Mouse (Mus musculus) heart, embryonic 14.5 days (tissue): ENCODE data around the gene Xab2. TPM values are rescaled to one million over a fixed set of nuclear protein-coding genes. Genes with fewer than 3 reads are reported as not detected.

Experiments
- ATAC-seq: fragments of 200-750 bp; cut with Nextera tagmentation; 2 replicates; pipeline ENCODE4 v1.8.0; 2017; ENCODE audit warnings: low read depth, moderate TSS enrichment; ENCODE audit not compliant: insufficient number of reproducible peaks, insufficient read depth, low FRiP score
- H3K27ac ChIP-seq, 2 experiments: fragments of 200-500 bp in 1 of 2; fragments of 300-500 bp in 1 of 2; sonication (generic) in 1 of 2; replicated peaks in 1 of 2; 2 replicates each; pipeline ENCODE4 v1.5.1; 2012 to 2014; ENCODE audit warnings: low read depth in 2 of 2, low read length in 2 of 2, control low read depth in 1 of 2, mild to moderate bottlenecking in 1 of 2, mixed read lengths in 1 of 2; ENCODE audit not compliant: control insufficient read depth in 1 of 2, insufficient read depth in 1 of 2
- H3K27me3 ChIP-seq: fragments of 300-500 bp; sonication (generic); 2 replicates; pipeline ENCODE4 v1.6.1; 2014; ENCODE audit warnings: mild to moderate bottlenecking, low read length, control low read depth; ENCODE audit not compliant: control insufficient read depth, insufficient read depth
- H3K36me3 ChIP-seq: fragments of 300-500 bp; sonication (generic); 2 replicates; pipeline ENCODE4 v1.6.1; 2014; ENCODE audit warnings: mild to moderate bottlenecking, control low read depth, low read length, mixed read lengths; ENCODE audit not compliant: control insufficient read depth, insufficient read depth
- H3K4me1 ChIP-seq, 2 experiments: fragments of 200-500 bp in 1 of 2; fragments of 300-500 bp in 1 of 2; sonication (generic) in 1 of 2; 2 replicates each; pipeline ENCODE4 v1.6.1; 2012 to 2014; ENCODE audit warnings: low read length in 2 of 2, control low read depth in 1 of 2, mixed read lengths in 1 of 2; ENCODE audit not compliant: control insufficient read depth in 2 of 2, insufficient read depth in 2 of 2
- H3K4me2 ChIP-seq: fragments of 300-500 bp; sonication (generic); 2 replicates; pipeline ENCODE4 v1.6.1; 2014; ENCODE audit warnings: mild to moderate bottlenecking, low read length
- H3K4me3 ChIP-seq, 2 experiments: fragments of 200-500 bp in 1 of 2; fragments of 300-500 bp in 1 of 2; sonication (generic) in 1 of 2; 2 replicates each; pipeline ENCODE4 v1.5.1; 2012 to 2014; ENCODE audit warnings: low read length in 2 of 2, mild to moderate bottlenecking in 2 of 2, control low read depth in 1 of 2, low read depth in 1 of 2, moderate library complexity in 1 of 2; ENCODE audit not compliant: control insufficient read depth in 1 of 2, insufficient read depth in 1 of 2
- H3K9ac ChIP-seq: fragments of 300-500 bp; sonication (generic); 2 replicates; pipeline ENCODE4 v1.6.1; 2014; ENCODE audit warnings: mild to moderate bottlenecking, low read length
- H3K9me3 ChIP-seq: fragments of 300-500 bp; sonication (generic); 2 replicates; pipeline ENCODE4 v1.6.1; 2016; ENCODE audit warnings: low read length, control low read depth; ENCODE audit not compliant: control insufficient read depth
- WGBS: fragments of 180-500 bp; shearing (Covaris S2); extraction: QIAGEN DNeasy Blood & Tissue Kit; methylation state at CpG from one replicate; pipeline ENCODE4 v1.1.7; 2014; 5-methylcytosine and 5-hydroxymethylcytosine counted together
- polyA plus RNA-seq: library from polyadenylated mRNA; unstranded; fragments of >200 nt; fragmentation: Nextera tagmentation; extraction: Ambion mirVana; gene quantifications from 2 replicates; pipeline ENCODE4 v1.2.1, GENCODE M21; 2014

The Xab2 gene
- polyA plus RNA-seq, 1 experiment from 2014 or later = 30.9 TPM

- Histone ChIP-seq H3K9me3 (no peaks in the 10 kb centered on the region), H3K27ac (0 out of 4 replicates have a peak overlapping the region, but pooled peaks of 1 of the 2 experiments have one; percentile 9), H3K36me3 (peaks cover 65% of the 10 kb centered on the region), H3K4me1 (peaks cover 9 to 14% of the 10 kb centered on the region in 2 experiments), H3K4me3 (no peak overlapping the region), H3K4me2 (no peak overlapping the region), H3K27me3 (no peaks in the 10 kb centered on the region), H3K9ac (no peak overlapping the region)
- 69% methylated on average over 12 of the region's 12 CpGs for WGBS
- no peak for ATAC-seq
These were observed 11.9 kb downstream of the Xab2 start for GRCm38 (mm10) chr8:3609046-3609815.

DNA sequence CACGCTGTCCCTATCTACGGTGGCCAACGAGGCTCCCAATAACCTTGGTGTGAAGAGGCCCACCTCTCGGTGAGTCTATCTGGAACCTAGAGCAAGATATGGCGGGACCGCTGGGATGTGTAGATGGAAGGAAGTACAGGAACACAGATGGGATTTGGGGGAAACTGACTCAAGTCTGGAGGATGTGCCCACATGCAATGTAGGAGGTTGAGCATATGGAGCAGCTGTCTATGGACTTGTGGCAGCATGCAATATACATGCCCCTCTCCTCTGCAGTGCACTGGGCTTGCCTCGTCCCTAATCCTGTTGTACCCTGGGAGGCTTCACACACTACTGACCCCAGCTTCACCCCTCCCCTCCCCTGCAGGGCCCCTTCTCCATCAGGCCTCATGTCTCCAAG, 13.3 kb downstream of the Xab2 start:
- Histone ChIP-seq H3K4me1 (peaks cover 9 to 14% of the 10 kb centered on the region in 2 experiments), H3K4me2 (no peak overlapping the region), H3K27me3 (no peaks in the 10 kb centered on the region), H3K27ac (no peak overlapping the region), H3K4me3 (no peak overlapping the region), H3K9ac (no peak overlapping the region), H3K9me3 (no peaks in the 10 kb centered on the region), H3K36me3 (peaks cover 55% of the 10 kb centered on the region)
- no peak for ATAC-seq
- 87% methylated on average over 7 of the region's 7 CpGs for WGBS

DNA sequence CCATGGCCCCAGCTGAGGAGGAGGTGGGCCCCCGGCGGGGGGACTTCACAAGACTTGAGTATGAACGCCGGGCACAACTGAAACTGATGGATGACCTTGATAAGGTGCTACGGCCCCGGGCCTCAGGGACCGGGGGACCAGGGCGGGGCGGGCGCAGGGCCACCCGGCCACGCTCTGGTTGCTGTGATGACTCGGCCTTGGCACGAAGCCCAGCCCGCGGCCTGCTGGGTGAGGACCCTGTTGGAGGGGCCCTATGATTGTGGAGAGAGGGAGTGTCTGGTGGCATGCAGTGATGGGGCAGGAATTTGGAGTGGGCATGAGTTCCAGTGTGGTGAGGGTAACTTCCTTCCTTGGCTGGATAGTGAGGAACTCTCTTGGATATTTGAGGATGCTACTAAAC, 14.5 kb downstream of the Xab2 start:
- H3K27ac ChIP-seq = peak overlapping the region in 1 of 2 experiments; percentile 22; a peak in 1 of 4 replicates
- H3K4me2 ChIP-seq = peak overlapping the region; percentile 47
- 36% methylated on average over 16 of the region's 16 CpGs for WGBS
- H3K36me3 ChIP-seq = peaks cover 43% of the 10 kb centered on the region
- H3K9ac ChIP-seq = no peak overlapping the region
- no peak overlapping the region for H3K4me3 ChIP-seq
- H3K27me3 ChIP-seq = no peaks in the 10 kb centered on the region
- no peaks in the 10 kb centered on the region for H3K9me3 ChIP-seq
- peaks cover 9 to 14% of the 10 kb centered on the region in 2 experiments for H3K4me1 ChIP-seq
- peak; percentile 42 for ATAC-seq

DNA sequence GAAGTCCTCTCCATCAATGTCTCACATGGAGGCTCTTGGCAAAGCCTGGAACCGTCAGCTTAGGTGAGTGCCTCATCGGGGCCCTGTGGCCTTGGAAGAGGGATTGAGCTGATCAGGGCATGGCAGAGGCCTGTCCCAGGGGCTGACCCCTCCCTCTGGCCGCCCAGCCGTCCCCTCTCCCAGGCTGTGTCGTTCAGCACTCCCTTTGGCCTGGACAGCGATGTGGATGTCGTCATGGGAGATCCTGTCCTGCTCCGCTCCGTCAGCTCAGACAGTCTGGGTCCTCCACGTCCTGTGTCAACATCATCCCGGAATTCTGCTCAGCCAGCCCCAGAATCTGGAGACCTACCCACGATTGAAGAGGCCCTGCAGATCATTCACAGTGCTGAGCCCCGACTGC, 17.7 kb downstream of the Xab2 start:
- Histone ChIP-seq H3K9ac (no peak overlapping the region), H3K27me3 (no peaks in the 10 kb centered on the region), H3K4me3 (no peak overlapping the region), H3K27ac (no peak overlapping the region), H3K4me1 (peaks cover 9 to 11% of the 10 kb centered on the region in 2 experiments; a peak in 3 of 4 replicates), H3K36me3 (peaks cover 11% of the 10 kb centered on the region), H3K9me3 (no peaks in the 10 kb centered on the region), H3K4me2 (no peak overlapping the region)
- ATAC-seq = no peak
- 62% methylated on average over 13 of the region's 13 CpGs for WGBS

- Histone ChIP-seq H3K9me3 (no peaks in the 10 kb centered on the region), H3K27ac (no peak overlapping the region), H3K36me3 (0 out of 2 replicates have a peak, but pooled peaks cover 4% of the 10 kb centered on the region), H3K4me1 (peaks cover 0 to 2% of the 10 kb centered on the region in 2 experiments; a peak in 1 of 4 replicates), H3K9ac (no peak overlapping the region), H3K4me2 (no peak overlapping the region), H3K27me3 (no peaks in the 10 kb centered on the region), H3K4me3 (no peak overlapping the region)
- peak; percentile 40 for ATAC-seq
- WGBS = 80% methylated on average over 6 of the region's 6 CpGs
These were observed 20.7 kb downstream of the Xab2 start for GRCm38 (mm10) chr8:3600401-3600800.

DNA sequence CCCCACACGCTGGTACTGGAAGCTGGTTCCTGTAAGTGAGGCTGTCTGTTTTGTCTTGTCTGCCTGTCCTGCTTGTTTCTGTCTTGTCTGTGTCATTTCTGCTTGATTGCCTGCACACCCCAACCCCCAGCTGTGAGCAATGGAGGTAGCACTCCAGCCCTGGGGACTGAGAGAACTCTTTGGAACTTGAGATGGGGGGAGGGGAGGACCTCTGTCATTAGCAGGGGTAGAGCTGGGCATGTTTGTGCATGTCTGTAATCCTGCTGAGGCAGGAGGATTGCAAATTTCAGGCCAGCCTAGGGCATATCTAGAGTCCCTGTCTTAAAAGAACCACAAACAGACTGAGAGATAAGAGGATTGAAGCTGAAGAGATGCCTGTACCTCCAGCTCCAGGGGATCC, 21.9 kb downstream of the Xab2 start:
- no peak for ATAC-seq
- no peak overlapping the region for H3K27ac ChIP-seq
- no peak overlapping the region for H3K4me2 ChIP-seq
- H3K4me1 ChIP-seq = peaks cover 0 to 2% of the 10 kb centered on the region in 2 experiments; a peak in 1 of 4 replicates
- H3K27me3 ChIP-seq = no peaks in the 10 kb centered on the region
- WGBS = 44% methylated on average over 1 of the region's 1 CpGs
- H3K36me3 ChIP-seq = 0 out of 2 replicates have a peak, but pooled peaks cover 4% of the 10 kb centered on the region
- H3K4me3 ChIP-seq = no peak overlapping the region
- no peaks in the 10 kb centered on the region for H3K9me3 ChIP-seq
- H3K9ac ChIP-seq = no peak overlapping the region

DNA sequence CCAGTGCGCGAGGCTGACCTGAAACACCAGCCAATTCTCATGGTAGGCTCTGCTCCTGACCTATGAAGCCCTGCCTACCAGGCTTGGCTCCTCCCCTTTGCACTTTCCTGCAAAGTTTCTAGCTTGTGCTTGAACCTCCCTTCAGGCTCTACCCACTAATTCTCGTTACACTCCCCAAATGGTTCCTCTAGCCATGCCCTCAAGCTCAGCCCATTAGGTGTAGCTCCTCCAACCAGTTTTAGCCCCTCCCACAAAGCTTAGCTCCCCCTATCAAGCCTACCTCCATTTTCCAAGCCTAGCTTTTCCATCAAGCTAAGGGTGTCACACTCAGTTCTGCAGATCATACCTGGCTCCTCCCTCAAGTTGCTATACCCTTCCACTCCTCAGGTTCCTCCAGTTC, 23.1 kb downstream of the Xab2 start:
- Histone ChIP-seq H3K36me3 (no peaks in the 10 kb centered on the region), H3K27me3 (no peaks in the 10 kb centered on the region), H3K4me1 (peaks cover 2% of the 10 kb centered on the region in 2 experiments; a peak in 2 of 4 replicates), H3K9ac (no peak overlapping the region), H3K27ac (no peak overlapping the region), H3K4me2 (no peak overlapping the region), H3K9me3 (no peaks in the 10 kb centered on the region), H3K4me3 (no peak overlapping the region)
- 80% methylated on average over 3 of the region's 3 CpGs for WGBS
- ATAC-seq = no peak
